Mouse (Mus musculus): Measurements from ENCODE around the gene Eef1a1. TPM values are rescaled to one million over a fixed set of nuclear protein-coding genes. Genes with fewer than 3 reads are reported as not detected.
A peak's percentile ranks its signal among the peaks of the same experiment; 100 is the strongest.
"Not testable (repeated sequence)": the region's sequence is repeated elsewhere in the genome, so short reads cannot be mapped to it uniquely, and the experiment has no call there.

Eef1a1 gene
- polyA plus RNA-seq, 1 experiment from 2014 or later: 4,191 TPM

DNA sequence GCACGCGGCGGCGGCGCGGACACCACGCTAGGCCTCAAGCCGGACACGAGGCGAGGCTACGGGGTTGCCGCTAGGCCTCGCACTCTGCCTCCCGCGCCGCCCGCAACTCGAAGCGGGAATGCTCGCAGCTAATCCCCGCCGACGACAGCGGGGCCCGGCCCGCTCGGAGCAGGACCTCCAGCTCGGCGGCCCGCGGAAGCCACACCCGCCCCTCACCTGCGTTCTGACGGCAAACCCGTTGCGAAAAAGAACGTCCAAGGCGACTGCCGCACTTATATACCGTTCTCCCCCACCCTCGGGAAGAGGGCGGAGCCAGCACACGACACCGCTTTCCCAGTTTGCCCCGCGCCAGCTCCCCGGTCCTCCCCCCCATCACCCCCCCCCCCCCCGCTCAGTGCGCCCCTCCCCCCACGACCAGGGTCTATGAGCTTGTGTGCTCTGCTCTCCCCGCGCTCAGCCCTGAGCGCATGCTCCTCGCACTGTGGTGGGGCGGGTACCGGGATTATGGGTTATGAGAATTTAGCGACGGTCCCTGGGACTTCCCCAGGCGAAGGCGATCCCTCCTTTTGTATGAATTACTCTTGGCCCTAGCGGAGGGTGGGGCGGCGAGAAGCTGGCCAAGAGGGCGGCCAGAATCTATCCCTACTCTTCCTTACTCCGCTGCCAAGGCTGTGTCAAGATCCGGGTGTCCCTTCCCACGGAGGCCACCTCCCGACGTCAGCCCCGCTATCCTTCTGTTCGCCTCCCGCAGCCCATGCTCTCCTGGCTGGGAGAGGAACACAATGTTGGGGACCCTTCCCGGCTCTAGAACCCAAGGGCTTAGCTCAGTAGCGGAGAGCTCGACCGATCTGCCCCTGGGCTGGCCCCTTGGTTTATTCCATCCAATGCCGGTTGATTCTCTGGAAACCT, 7.3 kb downstream of the Eef1a1 start:
- Histone ChIP-seq H3K4me1 (peaks cover 16% of the 10 kb centered on the region; the same call in 1 of the 2 replicates), H3K9me3 (no peaks in the 10 kb centered on the region), H3K36me3 (peaks cover 25% of the 10 kb centered on the region), H3K27ac (peak overlapping the region; percentile 98), H3K27me3 (no peaks in the 10 kb centered on the region), H3K4me3 (peak overlapping the region; percentile 97), H3K9ac (peak overlapping the region; percentile 99), H3K4me2 (replicated peaks) (peak overlapping the region; percentile 62)
- ATAC-seq (ENCODE audit: insufficient number of reproducible peaks, insufficient read depth, low FRiP score, low TSS enrichment): peak; percentile 100
- under 1% methylated on average over 73 of the region's 77 CpGs for WGBS

GRCm38 (mm10) chr9:78480706-78481358, 8.1 kb downstream of the Eef1a1 start:
- peak overlapping the region; percentile 99 for H3K9ac ChIP-seq
- H3K36me3 ChIP-seq: peaks cover 30% of the 10 kb centered on the region
- peak overlapping the region; percentile 98 for H3K27ac ChIP-seq
- 0 out of 2 replicates have a peak, but pooled peaks have one; percentile 1 for ATAC-seq (ENCODE audit: insufficient number of reproducible peaks, insufficient read depth, low FRiP score, low TSS enrichment)
- H3K4me2 ChIP-seq (replicated peaks): peak overlapping the region; percentile 62
- H3K4me1 ChIP-seq: peaks cover 16% of the 10 kb centered on the region; the same call in 1 of the 2 replicates
- peak overlapping the region; percentile 97 for H3K4me3 ChIP-seq
- under 1% methylated on average over 46 of the region's 46 CpGs for WGBS
- H3K27me3 ChIP-seq: no peaks in the 10 kb centered on the region
- no peaks in the 10 kb centered on the region for H3K9me3 ChIP-seq

DNA sequence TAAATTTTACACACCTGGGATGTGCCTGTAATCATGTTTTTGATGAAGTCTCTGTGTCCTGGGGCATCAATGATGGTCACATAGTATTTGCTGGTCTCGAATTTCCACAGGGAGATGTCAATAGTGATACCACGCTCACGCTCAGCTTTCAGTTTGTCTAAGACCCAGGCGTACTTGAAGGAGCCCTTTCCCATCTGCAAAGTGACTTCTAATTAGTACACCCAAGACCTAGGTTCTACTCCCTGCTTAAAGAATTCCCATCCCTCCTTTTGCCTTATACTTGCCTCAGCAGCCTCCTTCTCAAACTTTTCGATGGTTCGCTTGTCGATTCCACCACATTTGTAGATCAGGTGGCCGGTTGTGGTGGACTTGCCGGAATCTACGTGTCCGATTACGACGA, 8.7 kb downstream of the Eef1a1 start:
- Histone ChIP-seq H3K4me2 (replicated peaks) (peak overlapping the region; percentile 62), H3K4me1 (peaks cover 16% of the 10 kb centered on the region; the same call in 1 of the 2 replicates), H3K4me3 (peak overlapping the region; percentile 97), H3K9ac (peak overlapping the region; percentile 99), H3K36me3 (peaks cover 30% of the 10 kb centered on the region), H3K27ac (peak overlapping the region; percentile 98)
- not testable (repeated sequence) for ATAC-seq (ENCODE audit: insufficient number of reproducible peaks, insufficient read depth, low FRiP score, low TSS enrichment); H3K27me3 ChIP-seq; H3K9me3 ChIP-seq
- under 1% methylated on average over 13 of the region's 13 CpGs for WGBS

GRCm38 (mm10) chr9:78479308-78479707, 9.6 kb downstream of the Eef1a1 start:
- peak overlapping the region; percentile 62 for H3K4me2 ChIP-seq (replicated peaks)
- H3K4me3 ChIP-seq: peak overlapping the region; percentile 97
- not testable (repeated sequence) for H3K9me3 ChIP-seq; H3K27ac ChIP-seq; H3K27me3 ChIP-seq; ATAC-seq (ENCODE audit: insufficient number of reproducible peaks, insufficient read depth, low FRiP score, low TSS enrichment)
- peaks cover 30% of the 10 kb centered on the region for H3K36me3 ChIP-seq
- peak overlapping the region; percentile 33 for H3K9ac ChIP-seq
- 33% methylated on average over 8 of the region's 8 CpGs for WGBS
- peaks cover 16% of the 10 kb centered on the region; the same call in 1 of the 2 replicates for H3K4me1 ChIP-seq

DNA sequence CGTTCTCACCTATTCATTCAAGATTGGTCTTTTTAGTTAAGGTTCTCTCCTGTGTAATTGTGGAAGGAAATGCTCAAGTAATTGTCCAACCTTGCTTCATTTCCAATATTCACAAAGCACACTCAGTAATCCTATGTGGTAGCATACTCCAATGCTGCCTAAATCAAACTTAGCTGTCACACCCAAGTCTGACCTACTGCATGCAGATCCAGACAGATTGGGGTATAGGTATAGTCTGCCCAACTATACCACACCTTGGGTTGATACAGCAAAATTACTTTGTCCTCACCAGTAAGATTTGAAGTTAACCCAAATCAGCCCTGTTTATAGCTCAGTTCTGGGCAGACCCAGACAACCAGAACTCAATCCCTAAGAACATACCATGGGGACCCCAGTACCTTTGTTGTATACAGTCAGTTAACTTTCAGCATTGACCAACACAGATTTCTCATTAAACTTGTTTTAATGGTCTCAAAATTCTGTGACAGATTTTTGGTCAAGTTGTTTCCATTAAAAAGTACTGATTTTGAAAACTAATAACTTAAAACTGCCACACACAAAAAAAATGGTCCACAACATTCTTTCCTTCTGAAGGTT, 10.8 kb downstream of the Eef1a1 start:
- not testable (repeated sequence) for H3K4me3 ChIP-seq; H3K27me3 ChIP-seq; ATAC-seq (ENCODE audit: insufficient number of reproducible peaks, insufficient read depth, low FRiP score, low TSS enrichment); H3K27ac ChIP-seq; H3K9ac ChIP-seq; H3K9me3 ChIP-seq
- H3K36me3 ChIP-seq: peaks cover 39% of the 10 kb centered on the region
- H3K4me1 ChIP-seq: peaks cover 16% of the 10 kb centered on the region; the same call in 1 of the 2 replicates
- 63% methylated on average over 1 of the region's 1 CpGs for WGBS
- 0 out of 2 replicates have a peak overlapping the region, but pooled peaks have one; percentile 16 for H3K4me2 ChIP-seq (replicated peaks)

DNA sequence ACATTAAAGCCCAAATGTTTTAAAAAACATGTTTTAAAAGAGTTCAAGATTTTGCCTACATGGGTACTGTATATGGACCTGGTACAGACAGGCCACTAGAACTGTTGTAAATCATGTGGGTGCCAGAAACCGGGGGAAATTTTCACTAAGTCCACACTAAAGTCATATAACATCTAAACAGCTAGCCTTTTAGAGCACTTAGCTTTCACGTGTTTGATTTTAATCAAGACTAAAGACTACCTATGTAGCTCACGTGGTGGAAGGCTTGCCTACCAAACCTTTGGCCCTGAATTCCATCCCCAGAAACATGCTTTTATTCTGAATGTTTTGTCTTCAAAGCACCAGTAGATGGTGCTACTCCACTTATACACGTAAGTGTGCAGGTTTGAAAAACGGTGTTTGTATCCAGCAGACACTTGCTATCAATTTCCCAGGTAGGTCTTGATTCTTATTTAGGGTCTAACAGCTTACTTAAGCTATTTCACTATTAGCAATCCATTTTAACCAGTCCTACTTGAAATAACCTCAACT, 11.9 kb downstream of the Eef1a1 start:
- H3K4me1 ChIP-seq: peaks cover 10% of the 10 kb centered on the region; the same call in 1 of the 2 replicates
- H3K27ac ChIP-seq: 0 out of 2 replicates have a peak overlapping the region, but pooled peaks have one; percentile 17
- 7% methylated on average over 5 of the region's 5 CpGs for WGBS
- H3K4me3 ChIP-seq: no peak overlapping the region
- no peak overlapping the region for H3K4me2 ChIP-seq (replicated peaks)
- no peaks in the 10 kb centered on the region for H3K9me3 ChIP-seq
- H3K36me3 ChIP-seq: peaks cover 50% of the 10 kb centered on the region
- no peak overlapping the region for H3K9ac ChIP-seq
- no peak for ATAC-seq (ENCODE audit: insufficient number of reproducible peaks, insufficient read depth, low FRiP score, low TSS enrichment)
- H3K27me3 ChIP-seq: no peaks in the 10 kb centered on the region

- no peaks in the 10 kb centered on the region for H3K27me3 ChIP-seq
- 0 out of 2 replicates have a peak overlapping the region, but pooled peaks have one; percentile 17 for H3K27ac ChIP-seq
- H3K4me2 ChIP-seq (replicated peaks): no peak overlapping the region
- no peak overlapping the region for H3K9ac ChIP-seq
- no peak for ATAC-seq (ENCODE audit: insufficient number of reproducible peaks, insufficient read depth, low FRiP score, low TSS enrichment)
- peaks cover 10% of the 10 kb centered on the region; the same call in 1 of the 2 replicates for H3K4me1 ChIP-seq
- WGBS: 13% methylated on average over 1 of the region's 1 CpGs
- H3K9me3 ChIP-seq: no peaks in the 10 kb centered on the region
- no peak overlapping the region for H3K4me3 ChIP-seq
- H3K36me3 ChIP-seq: peaks cover 50% of the 10 kb centered on the region
These were observed 12.4 kb downstream of the Eef1a1 start for GRCm38 (mm10) chr9:78476531-78477020.

GRCm38 (mm10) chr9:78475873-78476272, 13.1 kb downstream of the Eef1a1 start:
- H3K4me3 ChIP-seq: no peak overlapping the region
- no peak for ATAC-seq (ENCODE audit: insufficient number of reproducible peaks, insufficient read depth, low FRiP score, low TSS enrichment)
- peaks cover 10% of the 10 kb centered on the region; the same call in 1 of the 2 replicates for H3K4me1 ChIP-seq
- H3K36me3 ChIP-seq: peaks cover 50% of the 10 kb centered on the region
- no peaks in the 10 kb centered on the region for H3K9me3 ChIP-seq
- no peak overlapping the region for H3K4me2 ChIP-seq (replicated peaks)
- H3K27ac ChIP-seq: no peak overlapping the region
- no peaks in the 10 kb centered on the region for H3K27me3 ChIP-seq
- WGBS: 81% methylated on average over 4 of the region's 4 CpGs
- no peak overlapping the region for H3K9ac ChIP-seq

- 93% methylated on average over 2 of the region's 2 CpGs for WGBS
- peaks cover 55% of the 10 kb centered on the region for H3K36me3 ChIP-seq
These were observed 13.6 kb downstream of the Eef1a1 start for GRCm38 (mm10) chr9:78475383-78475780.

DNA sequence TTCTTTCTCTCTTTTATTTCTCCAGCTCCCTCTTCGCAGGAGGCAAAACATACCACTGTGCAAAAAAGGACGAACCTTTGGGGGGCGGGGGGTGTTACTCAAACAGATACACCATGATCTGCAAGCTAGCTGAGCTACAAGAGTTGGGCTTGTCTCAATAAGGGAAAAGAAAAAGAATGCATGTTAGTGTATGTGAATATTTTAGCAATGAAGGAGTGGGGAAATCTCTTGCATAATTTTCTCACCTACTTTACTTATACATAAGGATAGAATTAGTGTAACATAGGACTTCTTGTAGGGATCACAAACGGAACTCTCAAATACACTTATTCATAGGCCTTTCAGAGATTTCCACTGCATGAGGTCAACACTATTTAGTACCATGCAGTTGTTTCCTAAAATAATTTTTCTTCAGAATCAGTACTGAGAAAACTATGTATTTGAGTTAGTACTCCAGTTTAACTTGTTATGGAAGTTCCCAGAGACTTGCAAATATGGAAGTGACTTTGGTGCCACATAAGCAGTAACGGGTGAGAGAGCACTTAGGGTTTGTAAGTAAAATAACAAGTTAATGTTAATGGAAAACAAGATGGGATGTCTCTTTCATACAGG, 14.1 kb downstream of the Eef1a1 start:
- H3K27me3 ChIP-seq: no peaks in the 10 kb centered on the region
- H3K4me2 ChIP-seq (replicated peaks): no peak overlapping the region
- H3K36me3 ChIP-seq: peaks cover 59% of the 10 kb centered on the region
- H3K27ac ChIP-seq: no peak overlapping the region
- WGBS: 82% methylated on average over 5 of the region's 5 CpGs
- H3K4me1 ChIP-seq: peaks cover 10% of the 10 kb centered on the region; the same call in 1 of the 2 replicates
- H3K4me3 ChIP-seq: no peak overlapping the region
- no peaks in the 10 kb centered on the region for H3K9me3 ChIP-seq
- no peak overlapping the region for H3K9ac ChIP-seq
- ATAC-seq (ENCODE audit: insufficient number of reproducible peaks, insufficient read depth, low FRiP score, low TSS enrichment): no peak

More at GRCm38 (mm10) chr9:78475383-78475780, 13.6 kb downstream of the Eef1a1 start:
- Histone ChIP-seq H3K9ac (no peak overlapping the region), H3K9me3 (no peaks in the 10 kb centered on the region), H3K4me1 (peaks cover 10% of the 10 kb centered on the region; the same call in 1 of the 2 replicates), H3K4me3 (no peak overlapping the region), H3K27ac (no peak overlapping the region), H3K27me3 (no peaks in the 10 kb centered on the region), H3K4me2 (replicated peaks) (no peak overlapping the region)
- ATAC-seq (ENCODE audit: insufficient number of reproducible peaks, insufficient read depth, low FRiP score, low TSS enrichment): no peak
